Mouse (Mus musculus): ENCODE results near the gene Fpgt.

Gene Fpgt

DNA sequence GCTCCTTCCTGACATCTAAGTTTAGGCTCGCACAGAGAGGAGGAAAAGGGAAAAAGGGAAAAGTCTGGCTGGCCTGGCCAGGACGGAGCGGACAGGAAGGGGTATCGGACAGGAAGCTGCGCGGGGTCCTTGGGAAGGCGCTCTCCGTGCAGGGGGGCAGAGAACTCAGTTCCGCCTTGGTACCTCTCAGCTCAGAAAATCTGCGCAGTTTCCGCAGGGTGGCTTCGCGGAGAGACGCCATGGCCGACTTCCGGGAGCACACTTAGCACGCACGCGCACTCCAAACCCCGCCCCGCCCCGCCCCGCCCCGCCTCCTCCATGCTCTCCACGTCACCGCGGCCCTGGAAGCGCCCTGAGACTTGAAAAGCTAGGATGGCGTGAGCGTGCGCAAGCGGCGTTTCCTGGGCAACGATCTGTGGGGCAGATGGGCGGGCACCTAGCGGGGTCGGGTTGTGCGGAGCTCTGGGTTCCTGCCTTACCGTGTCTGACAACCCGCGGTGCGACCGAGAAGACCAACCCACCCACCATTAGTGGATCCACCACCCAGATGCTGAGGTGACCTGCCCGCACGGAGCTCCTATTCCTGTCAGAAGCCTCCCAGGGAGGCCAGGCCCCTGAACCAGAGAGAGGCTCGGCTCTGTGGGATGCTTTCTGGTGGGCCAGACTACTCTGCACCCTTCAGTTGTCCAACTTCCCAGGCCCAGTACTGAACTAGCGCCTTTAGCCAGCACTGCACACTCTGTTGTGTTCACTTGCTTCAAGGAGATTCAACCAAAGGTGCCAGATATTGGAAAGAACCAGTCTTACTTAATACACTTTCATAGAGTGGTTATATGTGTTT lies at the start of gene Fpgt, which contains the start of gene Lrriq3:
Fpgt (minus strand) TSS at position 288 of the 841 bp plus-strand sequence.
Lrriq3 (plus strand) TSS at position 319 of the 841 bp plus-strand sequence.
- peak; percentile 93 for DNase-seq (ENCODE audit: low read depth, low spot score)

DNA sequence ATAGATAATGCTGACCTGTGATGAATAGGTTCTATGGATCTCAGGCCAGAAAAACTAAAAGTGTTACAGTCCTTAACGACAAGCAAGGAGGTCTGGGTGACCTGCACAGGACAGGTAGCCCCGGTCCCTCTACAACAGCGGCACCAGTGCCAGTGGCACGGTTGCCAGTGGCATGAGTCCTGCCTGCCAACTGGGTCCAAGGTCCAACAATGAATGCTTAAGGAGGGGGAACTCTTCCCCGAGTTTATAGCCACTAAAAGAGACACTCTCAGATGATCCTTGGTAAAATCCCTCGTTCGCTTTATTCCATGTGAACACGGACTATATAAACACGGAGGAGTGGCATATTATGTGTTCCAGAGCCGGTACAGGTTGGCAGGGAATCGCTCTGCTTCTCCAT lies 47.8 kb upstream of the Fpgt start:
- DNase-seq (ENCODE audit: low read depth, low spot score), result no peak

- no peak for DNase-seq (ENCODE audit: low read depth, low spot score)
These were observed 44.5 kb upstream of the Fpgt start for GRCm38 (mm10) chr3:155137737-155138136.

GRCm38 (mm10) chr3:155105957-155106356 lies 12.8 kb upstream of the Fpgt start:
- no peak for DNase-seq (ENCODE audit: low read depth, low spot score)

GRCm38 (mm10) chr3:155099266-155099665 lies 6.1 kb upstream of the Fpgt start:
- no peak for DNase-seq (ENCODE audit: low read depth, low spot score)

DNA sequence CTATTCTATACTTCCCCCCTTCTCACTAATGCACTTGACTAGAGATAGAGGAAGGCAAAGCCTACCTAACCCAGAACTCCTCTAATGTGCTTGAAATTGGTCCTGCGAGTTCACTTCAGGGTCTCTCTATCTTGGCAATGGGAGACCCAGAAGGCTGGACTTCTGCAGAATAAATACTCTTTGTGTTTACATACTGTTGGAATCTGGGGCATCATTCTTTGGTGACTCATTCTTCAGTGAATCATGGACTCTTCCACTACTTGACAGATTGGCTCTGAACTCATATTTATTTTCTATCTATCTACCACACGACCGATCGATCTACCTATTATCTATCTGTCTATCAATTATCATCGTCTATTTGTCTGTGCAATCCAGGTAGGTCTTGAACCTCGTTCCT lies 1.1 kb downstream of the Fpgt start:
- no peak for DNase-seq (ENCODE audit: low read depth, low spot score)

GRCm38 (mm10) chr3:155077908-155078307 lies 15.3 kb downstream of the Fpgt start:
- no peak for DNase-seq (ENCODE audit: low read depth, low spot score)

DNA sequence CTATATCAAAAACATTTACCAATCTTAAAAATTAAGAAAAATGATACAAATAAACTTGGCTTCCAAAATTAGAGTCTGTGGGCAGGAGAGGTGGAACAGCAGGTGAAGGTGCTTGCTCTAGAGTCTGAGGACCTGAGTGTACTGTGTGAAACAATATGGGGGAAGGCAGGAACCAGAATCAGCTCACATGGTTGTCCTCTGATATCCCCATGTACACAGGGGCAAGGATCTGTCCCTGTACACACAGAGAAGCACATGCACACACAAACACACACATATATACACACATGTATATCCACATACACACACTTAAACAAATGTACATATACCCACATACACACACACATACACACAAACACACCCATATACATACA lies 33.8 kb downstream of the Fpgt start:
- no peak for DNase-seq (ENCODE audit: low read depth, low spot score)

- no peak for DNase-seq (ENCODE audit: low read depth, low spot score)
These were observed 34.3 kb downstream of the Fpgt start for GRCm38 (mm10) chr3:155058800-155059448.

- DNase-seq (ENCODE audit: low read depth, low spot score), result no peak
These were observed 35.6 kb downstream of the Fpgt start for GRCm38 (mm10) chr3:155057566-155057965.

DNA sequence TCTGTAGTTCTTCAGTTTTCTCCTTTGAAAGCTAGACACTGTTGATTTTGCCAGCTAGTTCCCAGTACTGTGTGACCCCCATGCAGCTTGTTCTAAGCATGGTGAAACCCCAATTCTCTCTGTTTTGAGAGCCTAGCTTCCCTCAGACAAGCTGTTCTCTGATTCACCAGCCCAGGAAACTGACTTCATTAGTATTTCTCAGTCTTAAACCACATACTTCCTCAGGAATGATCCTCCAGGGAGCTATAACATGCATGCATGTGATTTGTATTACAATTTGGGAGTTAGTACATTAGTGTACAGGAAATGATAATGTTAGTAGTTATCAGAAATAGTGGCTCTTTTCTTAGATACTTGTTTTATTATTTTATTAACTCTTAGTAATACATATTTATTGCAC lies 36.6 kb downstream of the Fpgt start:
- DNase-seq (ENCODE audit: low read depth, low spot score), result no peak

GRCm38 (mm10) chr3:155055231-155055916 lies 37.8 kb downstream of the Fpgt start, which contains the start of gene Tnni3k:
Tnni3k (minus strand) TSS chr3:155055407.
- no peak for DNase-seq (ENCODE audit: low read depth, low spot score)

DNA sequence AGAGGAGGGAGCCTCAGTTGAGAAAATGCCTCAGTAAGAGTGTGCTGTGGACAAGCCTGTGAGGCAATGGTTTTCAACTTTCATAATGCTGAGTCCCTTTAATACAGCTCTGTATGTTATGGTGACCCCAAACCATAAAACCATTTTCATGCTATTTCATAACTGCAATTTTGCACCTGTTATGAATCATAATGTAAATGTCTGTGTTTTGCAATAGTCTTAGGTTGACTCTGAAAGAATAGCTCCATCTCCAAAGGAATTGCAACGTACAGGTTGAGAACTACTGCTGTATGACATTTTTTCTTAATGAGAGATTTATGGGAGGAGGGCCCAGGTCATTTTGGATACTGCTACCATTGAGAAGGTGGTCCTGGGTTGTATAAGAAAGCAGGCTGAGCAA lies 40.0 kb downstream of the Fpgt start:
- DNase-seq (ENCODE audit: low read depth, low spot score), result no peak

- DNase-seq (ENCODE audit: low read depth, low spot score), result no peak
These were observed 41.2 kb downstream of the Fpgt start for GRCm38 (mm10) chr3:155052021-155052420.

- no peak for DNase-seq (ENCODE audit: low read depth, low spot score)
These were observed 54.0 kb downstream of the Fpgt start for GRCm38 (mm10) chr3:155039012-155039836.

Measured in forelimb bud, embryonic 11.5 days (tissue).